Mouse (Mus musculus) adrenal gland, adult 8-10 months (tissue): Measurements from ENCODE around the gene Exosc9. TPM values are rescaled to one million over a fixed set of nuclear protein-coding genes. Genes with fewer than 3 reads are reported as not detected.
A peak's percentile ranks its signal among the peaks of the same experiment; 100 is the strongest.
"Not testable (repeated sequence)": the region's sequence is repeated elsewhere in the genome, so short reads cannot be mapped to it uniquely, and the experiment has no call there.

Experiments
- DNase-seq: peaks from one replicate; pipeline ENCODE4 v3.0.0; 2022
- total RNA-seq, 4 experiments: library from RNA; stranded (reverse); gene quantifications; 2 replicates each; pipeline ENCODE4 v1.2.4; 2022

Exosc9 gene
- total RNA-seq, 4 experiments from 2014 or later = 33.0 to 36.6 (median 35.7) TPM

DNA sequence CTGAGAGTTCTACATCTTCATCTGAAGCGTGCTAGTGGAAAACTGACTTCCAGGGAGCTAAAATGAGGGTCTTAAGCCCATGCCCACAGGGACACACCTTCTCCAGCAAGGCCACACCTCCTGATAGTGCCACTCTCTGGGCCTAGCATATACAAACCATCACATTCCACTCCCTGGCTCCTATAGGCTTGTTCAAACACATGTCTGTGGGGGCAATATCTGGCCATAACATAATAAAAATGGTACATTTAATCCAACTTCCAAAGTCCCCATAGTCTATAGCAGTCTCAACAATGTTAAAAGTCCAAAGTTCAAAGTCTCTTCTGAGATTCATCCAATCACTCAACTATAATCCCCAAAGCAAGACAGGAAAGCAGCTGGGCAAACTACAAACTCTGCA, 5.2 kb downstream of the Exosc9 start:
- DNase-seq = no peak

- DNase-seq = no peak
Observed at GRCm38 (mm10) chr3:36559606-36560005, 7.2 kb downstream of the Exosc9 start.

- DNase-seq = no peak
Observed at GRCm38 (mm10) chr3:36563666-36564065, 11.3 kb downstream of the Exosc9 start.

DNA sequence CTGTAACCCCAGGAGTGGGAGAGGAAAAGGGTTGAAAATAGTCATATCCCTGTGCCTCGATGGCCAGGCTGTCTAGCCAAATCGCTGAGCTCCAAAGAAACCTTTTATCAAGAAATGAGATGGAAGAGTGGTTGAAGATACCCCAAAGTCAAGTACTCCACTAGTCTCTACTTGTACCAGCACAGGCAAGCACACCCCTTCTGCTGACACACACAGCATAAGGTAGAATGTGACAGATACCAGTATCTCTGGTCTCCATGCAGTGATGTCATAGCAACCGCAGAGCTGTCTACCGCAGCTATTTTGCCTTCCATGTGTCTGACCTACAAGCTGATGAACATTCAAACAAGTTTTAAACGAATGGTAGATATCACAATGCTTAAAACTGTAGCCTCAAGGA, 17.4 kb downstream of the Exosc9 start:
- no peak for DNase-seq

DNA sequence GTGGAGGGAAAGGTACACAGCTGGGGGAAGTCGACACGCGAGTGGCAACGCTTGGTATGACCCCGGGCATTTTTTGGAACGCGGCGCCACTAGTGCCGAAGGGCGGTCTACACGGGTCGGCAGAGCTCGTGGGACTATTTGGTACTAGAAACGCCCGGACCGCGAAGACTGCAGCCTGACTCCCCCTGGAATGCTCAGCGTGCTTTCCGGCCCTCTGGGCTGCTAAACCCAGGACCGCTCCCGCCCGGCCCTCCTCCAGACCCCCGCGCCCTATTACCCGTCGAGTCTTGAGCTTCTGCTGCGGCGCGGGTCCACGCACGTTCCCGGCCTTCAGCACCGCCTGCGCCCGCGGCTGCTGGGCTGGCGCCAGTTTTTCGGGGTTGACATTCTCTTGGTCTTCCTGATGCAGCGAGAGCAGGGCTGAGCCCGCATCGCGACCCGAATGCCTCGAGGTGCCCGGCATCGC, 19.0 kb downstream of the Exosc9 start:
- DNase-seq = no peak

- DNase-seq = peak; percentile 98
Observed at GRCm38 (mm10) chr3:36571827-36572378, 19.5 kb downstream of the Exosc9 start, which contains the start of gene Ccna2. Gene Ccna2, minus strand, starts transcription at chr3:36572150.

GRCm38 (mm10) chr3:36598811-36599210, 46.4 kb downstream of the Exosc9 start:
- DNase-seq = no peak

- not testable (repeated sequence) for DNase-seq
Observed at GRCm38 (mm10) chr3:36599773-36600172, 47.4 kb downstream of the Exosc9 start.

- no peak for DNase-seq
Observed at GRCm38 (mm10) chr3:36605894-36606783, 53.7 kb downstream of the Exosc9 start.

DNA sequence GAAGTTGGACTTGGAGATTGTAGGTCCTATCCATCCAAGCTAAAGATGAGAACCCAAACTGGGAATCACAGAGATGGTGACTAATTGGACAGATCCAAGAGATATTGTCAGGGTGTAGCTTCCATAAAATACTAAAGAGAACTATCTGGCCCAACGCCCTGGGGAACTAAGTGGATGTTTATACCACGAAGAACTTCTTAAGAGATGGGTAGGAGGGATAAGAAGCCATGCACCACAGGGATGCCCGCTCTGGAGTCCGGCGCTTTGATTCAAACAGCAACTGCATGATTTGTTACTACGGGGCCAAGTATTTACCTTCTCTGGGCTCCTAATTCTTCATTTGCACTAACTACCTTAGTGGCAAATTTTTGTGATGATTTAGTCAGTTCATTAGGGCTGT, 60.3 kb downstream of the Exosc9 start:
- no peak for DNase-seq

- DNase-seq = peak; percentile 94
Observed at GRCm38 (mm10) chr3:36613202-36613907, 60.9 kb downstream of the Exosc9 start, which contains the start of gene Bbs7. Gene Bbs7, minus strand, starts transcription at chr3:36613477.

DNA sequence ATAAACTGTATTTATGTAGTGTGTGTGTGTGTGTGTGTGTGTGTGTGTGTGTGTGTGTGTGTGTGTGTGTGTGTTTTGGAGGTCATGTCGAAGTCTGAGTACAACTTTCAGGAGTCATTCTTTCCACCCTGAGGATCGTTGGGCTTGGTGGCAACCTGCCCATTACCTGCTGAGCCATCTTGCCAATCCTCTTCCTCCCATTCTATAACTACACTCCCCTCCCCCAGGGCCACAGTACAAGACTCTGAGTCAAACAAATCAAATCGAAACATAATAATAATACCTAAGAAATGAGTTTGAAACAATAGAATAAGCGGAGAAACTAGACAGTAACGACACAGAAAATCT, 61.5 kb downstream of the Exosc9 start:
- DNase-seq = no peak

Other genes with a start within 250 kb of the Exosc9 start
- 100 to 1,000 TPM; 433 to 500 (median 466) TPM for gene Anxa5, start 76.7 kb upstream of the Exosc9 start, total RNA-seq
- 1 to 10 TPM in 2 of 4 experiments, under 1 TPM in 2; 0.52 to 1.8 (median 0.86) TPM for gene 1810062G17Rik, start 76.7 kb upstream of the Exosc9 start, total RNA-seq
- gene Gm11549, start 30.8 kb upstream of the Exosc9 start, total RNA-seq = not detected
- gene Ccna2, start 19.5 kb downstream of the Exosc9 start, total RNA-seq = 1 to 10 TPM; 1.4 to 3.7 (median 2.1) TPM
- gene Bbs7, start 60.9 kb downstream of the Exosc9 start, total RNA-seq = 10 to 100 TPM in 3 of 4 experiments, 1 to 10 TPM in 1; 8.1 to 14.5 (median 13.9) TPM
- 1 to 10 TPM; 3.2 to 5.3 (median 3.6) TPM for gene Trpc3, start 137.6 kb downstream of the Exosc9 start, total RNA-seq